ENCODE assay signal across 22 mouse cellular contexts in the genomic region with DNA sequence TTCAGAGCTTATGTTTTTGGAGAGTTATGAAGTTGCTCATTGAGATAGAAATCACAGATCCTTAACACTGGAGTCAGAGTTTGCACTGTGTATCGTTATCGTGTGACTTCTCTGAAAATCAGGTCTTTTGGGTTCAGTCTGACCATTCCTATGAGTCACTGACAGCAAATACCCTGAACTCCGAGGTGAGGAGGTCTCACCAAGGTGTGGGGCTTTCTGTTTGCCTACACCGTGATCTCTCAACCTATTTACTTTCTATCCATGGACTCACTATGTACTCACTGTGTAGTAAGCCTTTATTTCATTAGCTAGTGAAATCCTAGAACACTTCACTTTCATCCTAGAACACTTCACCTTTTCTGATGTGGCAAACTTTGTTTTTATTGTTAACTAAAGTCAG. TPM values are rescaled to one million over a fixed set of nuclear protein-coding genes. Genes with fewer than 3 reads are reported as not detected.
DNase-seq lines count a peak whose midpoint lies in the region; ATAC-seq and TF ChIP-seq lines count a peak whose summit lies in the region.
"Had no signal": no experiment of that assay in that cellular context is flagged by ENCODE, and none has a peak within 500 bp of the region (broad histone marks: within the 10 kb centered on the region; RNA-seq: fewer than 3 reads in every experiment).

No protein-coding gene starts in this region.

- no peak overlapping the region for H3K4me2 ChIP-seq in liver, embryonic 16.5 days (ENCODE audit: low read depth, low read length)
- no peak overlapping the region for H3K4me2 ChIP-seq in stomach, postnatal 0 days (replicated peaks; ENCODE audit: low read depth)
- H3K4me2 ChIP-seq: embryonic facial prominence, embryonic 12.5 days; forebrain, embryonic 13.5 days; forebrain, embryonic 15.5 days had no signal

- ATAC-seq in liver, embryonic 16.5 days (ENCODE audit: low read depth): 0 out of 2 replicates have a peak, but pooled peaks have one; percentile 24
- ATAC-seq in stomach, postnatal 0 days (ENCODE audit: low FRiP score, low TSS enrichment): peak; percentile 51; the same call in 1 of the 2 replicates
- ATAC-seq: activated CD4-positive, CD25-positive, alpha-beta regulatory T cell, adult 4 months; CD4-positive, CD25-positive, alpha-beta regulatory T cell, adult 4 months; forebrain, embryonic 13.5 days; forebrain, embryonic 15.5 days; Patski had no signal

- H3K36me3 ChIP-seq in heart, adult 2 months (ENCODE audit: control insufficient read depth, insufficient read depth, low read length): no peaks in the 10 kb centered on the region
- H3K36me3 ChIP-seq in liver, embryonic 16.5 days (ENCODE audit: control insufficient read depth, insufficient read depth): peaks cover 8% of the 10 kb centered on the region
- no peaks in the 10 kb centered on the region for H3K36me3 ChIP-seq in stomach, postnatal 0 days (ENCODE audit: control insufficient read depth, insufficient read depth, low read length)
- H3K36me3 ChIP-seq: forebrain, embryonic 15.5 days had no signal

- H3K79me2 ChIP-seq in heart, adult 2 months (replicated peaks; ENCODE audit: control insufficient read depth, insufficient read depth, low read length): no peaks in the 10 kb centered on the region

- TF ChIP-seq CTCF in heart, adult 2 months (IDR thresholded peaks at IDR 0.05): no peak
- no peak for TF ChIP-seq CTCF in stomach, postnatal 0 days (IDR thresholded peaks at IDR 0.05; ENCODE audit: low read depth)

- intact Hi-C loops in heart, adult 2 months (cut with DNase I): no loop called here

- WGBS in heart, adult 2 months: 87% methylated on average over 4 of the region's 4 CpGs
- WGBS in liver, embryonic 16.5 days (ENCODE audit: insufficient replicate concordance): 67% methylated on average over 4 of the region's 4 CpGs
- 46% methylated on average over 4 of the region's 4 CpGs for WGBS in stomach, postnatal 0 days

- no peak overlapping the region for H3K27ac ChIP-seq in heart, adult 2 months
- no peak overlapping the region for H3K27ac ChIP-seq in liver, embryonic 16.5 days (ENCODE audit: low read length)
- H3K27ac ChIP-seq in stomach, postnatal 0 days (replicated peaks): no peak overlapping the region
- H3K27ac ChIP-seq: embryonic facial prominence, embryonic 10.5 days; embryonic facial prominence, embryonic 12.5 days; forebrain, embryonic 13.5 days; forebrain, embryonic 15.5 days had no signal

- H3K9ac ChIP-seq in heart, adult 2 months (ENCODE audit: low read depth, low read length): no peak overlapping the region
- H3K9ac ChIP-seq in liver, embryonic 16.5 days (ENCODE audit: low read depth, low read length): no peak overlapping the region
- H3K9ac ChIP-seq in stomach, postnatal 0 days (ENCODE audit: low read length): no peak overlapping the region
- H3K9ac ChIP-seq: embryonic facial prominence, embryonic 12.5 days; forebrain, embryonic 13.5 days; forebrain, embryonic 15.5 days had no signal

- no peak for TF ChIP-seq EP300 in heart, adult 2 months (IDR thresholded peaks at IDR 0.05; ENCODE audit: insufficient read depth, low read depth, low read length)
- TF ChIP-seq EP300 in stomach, postnatal 0 days (optimal IDR thresholded peaks at IDR 0.05): no peak

- TF ChIP-seq POLR2A in heart, adult 2 months (IDR thresholded peaks at IDR 0.05; ENCODE audit: insufficient read depth, low read depth, low read length): no peak

- no peaks in the 10 kb centered on the region for H3K9me3 ChIP-seq in liver, embryonic 16.5 days (replicated peaks; ENCODE audit: control insufficient read depth, low read length)
- H3K9me3 ChIP-seq in stomach, postnatal 0 days (ENCODE audit: control insufficient read depth, low read length): 0 out of 2 replicates have a peak, but pooled peaks cover 3% of the 10 kb centered on the region
- H3K9me3 ChIP-seq: forebrain, embryonic 15.5 days had no signal

- no peak overlapping the region for H3K4me3 ChIP-seq in heart, adult 2 months
- H3K4me3 ChIP-seq in liver, embryonic 16.5 days (ENCODE audit: low read depth, low read length): no peak overlapping the region
- no peak overlapping the region for H3K4me3 ChIP-seq in stomach, postnatal 0 days (ENCODE audit: low read depth, low read length)
- H3K4me3 ChIP-seq: embryonic facial prominence, embryonic 10.5 days; embryonic facial prominence, embryonic 12.5 days; forebrain, embryonic 13.5 days; forebrain, embryonic 15.5 days had no signal

- no peaks in the 10 kb centered on the region for H3K4me1 ChIP-seq in heart, adult 2 months (ENCODE audit: control insufficient read depth, insufficient read depth, low read length)
- no peaks in the 10 kb centered on the region for H3K4me1 ChIP-seq in liver, embryonic 16.5 days (ENCODE audit: control insufficient read depth, low read depth, low read length)
- no peaks in the 10 kb centered on the region for H3K4me1 ChIP-seq in stomach, postnatal 0 days (replicated peaks; ENCODE audit: control insufficient read depth, insufficient read depth)
- H3K4me1 ChIP-seq: embryonic facial prominence, embryonic 12.5 days; forebrain, embryonic 13.5 days; forebrain, embryonic 15.5 days had no signal

- DNase-seq in heart, adult 11 months: peak; percentile 41
- no peak for DNase-seq in heart, adult 2 months
- DNase-seq in liver: no peak
- DNase-seq in stomach, postnatal 0 days (ENCODE audit: low spot score): no peak
- DNase-seq: adrenal gland, adult 8-10 months; adrenal gland, postnatal 14 days; adrenal gland, postnatal 36 days; B cell, adult 2 months; cerebellum, adult 11-12 months; cerebellum, adult 2 months; cerebellum, adult 9-10 months; cerebellum, postnatal 10 days; cerebellum, postnatal 25 days had no signal

- H3K27me3 ChIP-seq in heart, adult 2 months (ENCODE audit: control insufficient read depth, insufficient read depth, low read length): no peaks in the 10 kb centered on the region
- no peaks in the 10 kb centered on the region for H3K27me3 ChIP-seq in liver, embryonic 16.5 days (ENCODE audit: control insufficient read depth, insufficient read depth, low read depth, low read length)
- no peaks in the 10 kb centered on the region for H3K27me3 ChIP-seq in stomach, postnatal 0 days (ENCODE audit: control insufficient read depth, insufficient read depth, low read length)
- H3K27me3 ChIP-seq: CH12.LX; embryonic facial prominence, embryonic 12.5 days; forebrain, embryonic 13.5 days; forebrain, embryonic 15.5 days; Patski had no signal

RNA-seq across cellular contexts. Expression of gene Rad51b, which starts 34.6 kb away (rescaled TPM):
- under 1 TPM; 0.47 to 0.50 TPM for total RNA-seq in heart, adult 2 months (2021)
- polyA plus RNA-seq in heart, adult 2 months (2012; rRNA removed): 0.26 and 0.49 TPM in 2 replicates
- polyA plus RNA-seq in liver, embryonic 16.5 days (2015; fragmentation: Nextera tagmentation; extraction: Ambion mirVana): 4.4 and 4.8 TPM in 2 replicates
- 1.9 and 2.0 TPM in 2 replicates for polyA plus RNA-seq in stomach, postnatal 0 days (2015; fragmentation: Nextera tagmentation; extraction: Ambion mirVana)

RNA-seq across cellular contexts. Expression of gene Zfyve26, which starts 35.6 kb away (rescaled TPM):
- 10 to 100 TPM; 14.3 to 14.8 TPM for total RNA-seq in heart, adult 2 months (2021)
- 10.8 and 13.3 TPM in 2 replicates for polyA plus RNA-seq in heart, adult 2 months (2012; rRNA removed)
- 10.3 and 10.7 TPM in 2 replicates for polyA plus RNA-seq in liver, embryonic 16.5 days (2015; fragmentation: Nextera tagmentation; extraction: Ambion mirVana)
- polyA plus RNA-seq in stomach, postnatal 0 days (2015; fragmentation: Nextera tagmentation; extraction: Ambion mirVana): 3.7 and 4.6 TPM in 2 replicates
